Mouse (Mus musculus): ENCODE results near the gene Lrrc74a.

Lrrc74a gene

GRCm38 (mm10) chr12:86786149-86787019 lies 52.2 kb downstream of the Lrrc74a start:
- no peak for DNase-seq (ENCODE audit: low spot score)

- no peak for DNase-seq (ENCODE audit: low spot score)
Measured at GRCm38 (mm10) chr12:86787020-86787553, 52.9 kb downstream of the Lrrc74a start.

- no peak for DNase-seq (ENCODE audit: low spot score)
Measured at GRCm38 (mm10) chr12:86790100-86790848, 56.1 kb downstream of the Lrrc74a start.

- no peak for DNase-seq (ENCODE audit: low spot score)
Measured at GRCm38 (mm10) chr12:86790849-86791127, 56.6 kb downstream of the Lrrc74a start.

GRCm38 (mm10) chr12:86791987-86792386 lies 57.8 kb downstream of the Lrrc74a start:
- DNase-seq (ENCODE audit: low spot score) = no peak

GRCm38 (mm10) chr12:86793830-86794229 lies 59.7 kb downstream of the Lrrc74a start:
- peak; percentile 91 for DNase-seq (ENCODE audit: low spot score)

- no peak for DNase-seq (ENCODE audit: low spot score)
Measured at GRCm38 (mm10) chr12:86794331-86794730, 60.2 kb downstream of the Lrrc74a start.

- DNase-seq (ENCODE audit: low spot score) = no peak
Measured at GRCm38 (mm10) chr12:86795076-86795837, 61.1 kb downstream of the Lrrc74a start.

- DNase-seq (ENCODE audit: low spot score) = peak; percentile 87
Measured at GRCm38 (mm10) chr12:86795838-86796232, 61.7 kb downstream of the Lrrc74a start.

- DNase-seq (ENCODE audit: low spot score) = no peak
Measured at GRCm38 (mm10) chr12:86796351-86796750, 62.2 kb downstream of the Lrrc74a start.

- DNase-seq (ENCODE audit: low spot score) = no peak
Measured at GRCm38 (mm10) chr12:86797771-86798170, 63.6 kb downstream of the Lrrc74a start.

- DNase-seq (ENCODE audit: low spot score) = peak; percentile 89
Measured at GRCm38 (mm10) chr12:86798773-86799540, 64.8 kb downstream of the Lrrc74a start.

GRCm38 (mm10) chr12:86799786-86800185 lies 65.6 kb downstream of the Lrrc74a start:
- no peak for DNase-seq (ENCODE audit: low spot score)

- DNase-seq (ENCODE audit: low spot score) = no peak
Measured at GRCm38 (mm10) chr12:86800336-86800735, 66.2 kb downstream of the Lrrc74a start.

- peak; percentile 85 for DNase-seq (ENCODE audit: low spot score)
Measured at GRCm38 (mm10) chr12:86800765-86801147, 66.6 kb downstream of the Lrrc74a start.

- peak; percentile 95 for DNase-seq (ENCODE audit: low spot score)
Measured at GRCm38 (mm10) chr12:86801148-86802004, 67.2 kb downstream of the Lrrc74a start.

- no peak for DNase-seq (ENCODE audit: low spot score)
Measured at GRCm38 (mm10) chr12:86802005-86802671, 68.0 kb downstream of the Lrrc74a start.

- DNase-seq (ENCODE audit: low spot score) = no peak
Measured at GRCm38 (mm10) chr12:86802899-86803298, 68.7 kb downstream of the Lrrc74a start.

- DNase-seq (ENCODE audit: low spot score) = no peak
Measured at GRCm38 (mm10) chr12:86803651-86804307, 69.6 kb downstream of the Lrrc74a start.
